Mouse (Mus musculus): ENCODE data around the gene Ndufs4. TPM values are rescaled to one million over a fixed set of nuclear protein-coding genes. Genes with fewer than 3 reads are reported as not detected.

The Ndufs4 gene
- polyA plus RNA-seq, 1 experiment from 2014 or later: 329 TPM

Other genes starting within 250 kb of the Ndufs4 start
- 32.2 and 32.7 TPM in 2 replicates for gene Fst, start 70.7 kb upstream of the Ndufs4 start, polyA plus RNA-seq (2014; fragmentation: Nextera tagmentation; extraction: Ambion mirVana)

Data from embryonic facial prominence, embryonic 11.5 days (tissue).